Mouse (Mus musculus): ENCODE data around the gene Mthfr. TPM values are rescaled to one million over a fixed set of nuclear protein-coding genes. Genes with fewer than 3 reads are reported as not detected.
"Not testable (repeated sequence)": the region's sequence is repeated elsewhere in the genome, so short reads cannot be mapped to it uniquely, and the experiment has no call there.

The Mthfr gene
- polyA plus RNA-seq, 1 experiment from 2014 or later: 8.2 TPM

DNA sequence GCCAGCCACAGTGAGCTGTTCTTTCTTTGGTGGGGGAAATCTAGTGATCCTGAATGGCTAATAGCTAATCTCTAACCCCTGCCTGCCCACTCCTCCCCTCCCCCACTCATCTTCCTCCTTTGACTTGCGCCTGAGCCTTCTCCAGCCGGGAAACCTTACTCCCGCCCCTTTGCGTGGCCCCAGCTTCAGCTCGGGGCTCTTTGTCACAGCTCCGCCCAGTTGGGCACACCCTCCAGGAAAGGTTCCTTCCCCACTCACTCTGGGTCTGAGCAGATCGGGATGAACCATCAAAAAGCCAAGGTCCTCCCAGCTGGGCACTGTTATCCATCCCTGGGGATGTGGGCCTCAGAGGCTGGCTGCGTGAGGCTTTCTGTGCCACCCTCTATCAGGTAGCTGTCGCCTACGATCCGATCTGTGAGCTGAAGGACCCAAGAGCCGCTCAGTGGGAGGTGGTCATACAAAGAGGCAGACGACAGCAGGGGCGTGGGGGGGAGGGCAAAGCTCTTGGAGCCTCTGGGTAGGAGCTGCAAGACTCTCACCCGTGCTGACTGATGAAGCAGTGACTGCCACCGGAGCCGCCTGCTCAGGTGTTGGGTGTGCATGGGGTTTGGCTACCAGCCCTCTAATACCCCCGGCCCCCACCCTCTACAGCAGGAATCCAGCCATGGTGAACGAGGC is 2.2 kb downstream of the Mthfr start:
- H3K36me3 ChIP-seq (ENCODE audit: control insufficient read depth, insufficient read depth, low read length): peaks cover 9% of the 10 kb centered on the region
- no peaks in the 10 kb centered on the region for H3K9me3 ChIP-seq (ENCODE audit: control insufficient read depth, low read length)
- H3K4me2 ChIP-seq (replicated peaks; ENCODE audit: low read depth): peak overlapping the region; percentile 95
- peak overlapping the region; percentile 82 for H3K27ac ChIP-seq (replicated peaks)
- 1% methylated on average over 19 of the region's 19 CpGs for WGBS
- TF ChIP-seq CTCF (IDR thresholded peaks at IDR 0.05; ENCODE audit: low read depth) (no peak), EP300 (optimal IDR thresholded peaks at IDR 0.05) (no peak)
- ATAC-seq (ENCODE audit: low FRiP score, low TSS enrichment): peak; percentile 41
- peak overlapping the region; percentile 40 for H3K4me3 ChIP-seq (ENCODE audit: low read depth, low read length)
- H3K9ac ChIP-seq (ENCODE audit: low read length): peak overlapping the region; percentile 54
- DNase-seq (ENCODE audit: low spot score): peak; percentile 87
- H3K27me3 ChIP-seq (ENCODE audit: control insufficient read depth, insufficient read depth, low read length): no peaks in the 10 kb centered on the region
- peaks cover 7% of the 10 kb centered on the region for H3K4me1 ChIP-seq (replicated peaks; ENCODE audit: control insufficient read depth, insufficient read depth)

DNA sequence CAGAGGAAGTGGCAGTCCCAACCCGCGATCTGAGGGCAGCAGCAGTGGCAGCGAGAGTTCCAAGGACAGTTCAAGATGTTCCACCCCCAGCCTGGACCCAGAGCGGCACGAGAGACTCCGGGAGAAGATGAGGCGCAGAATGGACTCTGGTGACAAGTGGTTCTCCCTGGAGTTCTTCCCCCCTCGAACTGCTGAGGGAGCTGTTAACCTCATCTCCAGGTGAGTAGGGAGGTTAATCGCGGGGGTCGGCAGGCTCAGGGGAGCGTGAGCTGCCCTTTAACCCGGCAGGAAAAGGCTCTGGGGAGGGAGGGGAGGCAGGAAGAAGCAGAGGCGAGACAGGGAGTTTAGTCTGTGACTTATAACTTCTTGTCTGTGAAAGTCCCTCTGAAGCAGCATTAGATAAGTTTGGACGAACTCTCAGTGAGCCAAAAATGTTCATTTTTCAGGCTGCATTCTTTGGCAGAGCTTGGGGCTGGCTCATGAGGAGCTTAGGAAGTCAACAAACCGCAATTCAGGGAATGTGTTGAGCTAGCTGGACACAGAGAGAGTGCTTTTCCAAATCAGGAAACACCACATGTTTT is 2.8 kb downstream of the Mthfr start:
- ATAC-seq (ENCODE audit: low FRiP score, low TSS enrichment): no peak
- H3K27ac ChIP-seq (replicated peaks): peak overlapping the region; percentile 82
- peaks cover 9% of the 10 kb centered on the region for H3K36me3 ChIP-seq (ENCODE audit: control insufficient read depth, insufficient read depth, low read length)
- peak overlapping the region; percentile 54 for H3K9ac ChIP-seq (ENCODE audit: low read length)
- H3K4me3 ChIP-seq (ENCODE audit: low read depth, low read length): peak overlapping the region; percentile 40
- H3K4me1 ChIP-seq (replicated peaks; ENCODE audit: control insufficient read depth, insufficient read depth): peaks cover 7% of the 10 kb centered on the region
- DNase-seq (ENCODE audit: low spot score): peak; percentile 30
- no peaks in the 10 kb centered on the region for H3K27me3 ChIP-seq (ENCODE audit: control insufficient read depth, insufficient read depth, low read length)
- TF ChIP-seq CTCF (IDR thresholded peaks at IDR 0.05; ENCODE audit: low read depth): no peak
- TF ChIP-seq EP300 (optimal IDR thresholded peaks at IDR 0.05): no peak
- H3K9me3 ChIP-seq (ENCODE audit: control insufficient read depth, low read length): no peaks in the 10 kb centered on the region
- 7% methylated on average over 16 of the region's 16 CpGs for WGBS
- peak overlapping the region; percentile 95 for H3K4me2 ChIP-seq (replicated peaks; ENCODE audit: low read depth)

DNA sequence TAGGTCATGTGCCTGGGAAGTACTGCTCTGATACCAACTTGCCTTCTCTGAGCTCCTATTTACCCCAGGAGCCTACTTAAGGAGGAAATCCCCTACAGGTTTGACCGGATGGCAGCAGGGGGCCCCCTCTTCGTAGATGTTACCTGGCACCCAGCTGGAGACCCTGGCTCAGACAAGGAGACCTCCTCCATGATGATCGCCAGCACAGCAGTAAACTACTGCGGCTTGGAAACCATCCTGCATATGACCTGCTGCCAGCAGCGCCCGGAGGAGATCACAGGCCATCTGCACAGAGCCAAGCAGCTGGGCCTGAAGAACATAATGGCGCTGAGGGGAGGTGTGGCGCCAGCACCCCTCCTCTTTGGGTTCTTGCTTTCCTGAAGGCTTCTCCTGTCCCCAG is 4.5 kb downstream of the Mthfr start:
- not testable (repeated sequence) for H3K4me1 ChIP-seq (replicated peaks; ENCODE audit: control insufficient read depth, insufficient read depth); H3K27me3 ChIP-seq (ENCODE audit: control insufficient read depth, insufficient read depth, low read length); DNase-seq (ENCODE audit: low spot score); H3K9me3 ChIP-seq (ENCODE audit: control insufficient read depth, low read length); H3K4me2 ChIP-seq (replicated peaks; ENCODE audit: low read depth); H3K27ac ChIP-seq (replicated peaks); ATAC-seq (ENCODE audit: low FRiP score, low TSS enrichment); H3K4me3 ChIP-seq (ENCODE audit: low read depth, low read length); H3K9ac ChIP-seq (ENCODE audit: low read length)
- whole genome bisulfite sequencing: 83% methylated on average over 6 of the region's 8 CpGs
- H3K36me3 ChIP-seq (ENCODE audit: control insufficient read depth, insufficient read depth, low read length): peaks cover 14% of the 10 kb centered on the region

DNA sequence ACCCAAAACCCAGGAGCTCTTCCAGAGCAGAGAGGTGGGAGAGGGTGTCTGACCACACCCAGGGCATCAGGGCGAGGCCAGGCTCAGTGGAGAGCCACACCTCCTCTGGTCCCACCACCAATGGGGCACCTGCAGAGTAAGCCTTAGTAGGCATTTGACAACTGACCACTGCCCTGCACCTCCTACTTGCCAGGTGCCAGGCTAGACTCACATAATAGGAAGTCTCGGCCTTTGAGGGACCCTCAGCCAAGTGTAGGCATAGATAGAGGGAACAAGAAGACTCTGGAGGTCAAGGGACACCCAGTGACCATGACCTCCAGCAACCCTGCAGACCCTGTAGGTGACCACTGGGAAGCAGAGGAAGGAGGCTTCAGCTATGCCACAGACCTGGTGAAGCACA is 5.2 kb downstream of the Mthfr start:
- Histone ChIP-seq H3K9ac (ENCODE audit: low read length) (no peak overlapping the region), H3K27ac (replicated peaks) (no peak overlapping the region), H3K9me3 (ENCODE audit: control insufficient read depth, low read length) (no peaks in the 10 kb centered on the region), H3K4me2 (replicated peaks; ENCODE audit: low read depth) (no peak overlapping the region), H3K36me3 (ENCODE audit: control insufficient read depth, insufficient read depth, low read length) (peaks cover 16% of the 10 kb centered on the region), H3K27me3 (ENCODE audit: control insufficient read depth, insufficient read depth, low read length) (no peaks in the 10 kb centered on the region), H3K4me1 (replicated peaks; ENCODE audit: control insufficient read depth, insufficient read depth) (peaks cover 7% of the 10 kb centered on the region), H3K4me3 (ENCODE audit: low read depth, low read length) (no peak overlapping the region)
- TF ChIP-seq CTCF (IDR thresholded peaks at IDR 0.05; ENCODE audit: low read depth) (no peak), EP300 (optimal IDR thresholded peaks at IDR 0.05) (no peak)
- DNase-seq (ENCODE audit: low spot score) (no peak), ATAC-seq (ENCODE audit: low FRiP score, low TSS enrichment) (no peak)
- 85% methylated on average over 2 of the region's 2 CpGs for WGBS

DNA sequence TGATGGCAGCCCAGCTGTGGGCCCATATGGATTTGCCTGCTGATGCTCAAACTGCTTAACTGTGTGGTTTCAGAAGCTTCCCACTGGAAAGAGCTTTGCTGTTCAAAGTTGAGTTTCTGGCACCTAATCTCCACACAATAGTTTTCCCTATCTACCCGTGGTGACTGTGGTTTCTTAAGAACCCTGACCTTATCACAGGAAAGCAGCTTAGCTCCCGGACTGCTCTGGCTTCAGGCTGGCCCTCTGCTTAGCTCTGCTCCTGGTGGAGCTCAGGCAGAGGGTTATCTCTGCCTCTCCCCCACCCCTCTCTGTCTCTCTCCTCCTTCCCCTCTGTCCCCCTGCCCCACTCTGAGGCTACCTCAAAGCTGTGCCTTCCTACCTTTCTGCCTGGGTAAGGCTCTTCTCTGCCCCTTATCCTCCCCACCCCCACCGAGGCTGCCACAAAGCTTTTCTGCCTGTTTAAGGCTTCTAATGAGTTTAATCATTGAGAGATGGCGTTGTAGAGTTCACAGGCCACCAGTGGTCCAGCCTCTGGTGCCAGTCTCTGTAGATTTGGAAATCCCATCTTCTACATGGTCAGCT is 7.7 kb downstream of the Mthfr start:
- ATAC-seq (ENCODE audit: low FRiP score, low TSS enrichment): 0 out of 2 replicates have a peak, but pooled peaks have one; percentile 30
- Histone ChIP-seq H3K4me2 (replicated peaks; ENCODE audit: low read depth) (no peak overlapping the region), H3K9ac (ENCODE audit: low read length) (no peak overlapping the region), H3K27ac (replicated peaks) (0 out of 2 replicates have a peak overlapping the region, but pooled peaks have one; percentile 24), H3K36me3 (ENCODE audit: control insufficient read depth, insufficient read depth, low read length) (peaks cover 27% of the 10 kb centered on the region), H3K27me3 (ENCODE audit: control insufficient read depth, insufficient read depth, low read length) (no peaks in the 10 kb centered on the region), H3K4me1 (replicated peaks; ENCODE audit: control insufficient read depth, insufficient read depth) (no peaks in the 10 kb centered on the region; the same call in 1 of the 2 replicates), H3K4me3 (ENCODE audit: low read depth, low read length) (no peak overlapping the region), H3K9me3 (ENCODE audit: control insufficient read depth, low read length) (no peaks in the 10 kb centered on the region)
- DNase-seq (ENCODE audit: low spot score): peak; percentile 38
- TF ChIP-seq CTCF (IDR thresholded peaks at IDR 0.05; ENCODE audit: low read depth): no peak
- TF ChIP-seq EP300 (optimal IDR thresholded peaks at IDR 0.05): no peak
- 48% methylated on average over 4 of the region's 4 CpGs for WGBS

DNA sequence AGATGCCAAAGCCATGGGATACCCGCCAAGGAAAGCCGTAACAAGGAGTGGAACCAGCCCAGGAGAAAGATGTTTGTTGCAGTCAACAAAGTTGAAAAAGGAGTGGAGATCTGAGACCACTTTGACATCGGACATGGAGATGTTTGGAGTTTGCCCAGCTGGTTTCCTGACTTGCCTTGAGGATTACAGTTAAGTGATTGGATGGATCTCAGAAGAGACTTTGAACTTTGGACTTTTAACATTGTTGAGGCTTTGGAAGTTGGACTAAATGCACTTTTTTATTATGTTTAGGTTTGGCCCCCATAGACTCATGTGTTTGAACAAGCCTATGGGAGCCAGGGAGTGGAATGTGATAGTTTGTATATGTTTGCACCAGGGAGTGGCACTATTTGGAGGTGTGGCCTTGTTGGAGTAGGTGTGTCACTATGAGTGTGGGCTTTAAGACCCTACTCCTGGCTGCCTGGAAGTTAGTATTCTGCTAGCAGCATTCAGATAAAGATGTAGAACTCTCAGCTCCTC is 11.6 kb downstream of the Mthfr start:
- ATAC-seq (ENCODE audit: low FRiP score, low TSS enrichment): not testable (repeated sequence)

More for the DNA sequence above, 11.6 kb downstream of the Mthfr start:
- H3K9ac ChIP-seq (ENCODE audit: low read length); H3K9me3 ChIP-seq (ENCODE audit: control insufficient read depth, low read length); H3K4me2 ChIP-seq (replicated peaks; ENCODE audit: low read depth); H3K4me3 ChIP-seq (ENCODE audit: low read depth, low read length); H3K27ac ChIP-seq (replicated peaks); H3K4me1 ChIP-seq (replicated peaks; ENCODE audit: control insufficient read depth, insufficient read depth); H3K27me3 ChIP-seq (ENCODE audit: control insufficient read depth, insufficient read depth, low read length): not testable (repeated sequence)
- 76% methylated on average over 3 of the region's 3 CpGs for WGBS
- peaks cover 38% of the 10 kb centered on the region for H3K36me3 ChIP-seq (ENCODE audit: control insufficient read depth, insufficient read depth, low read length)
- peak; percentile 12 for DNase-seq (ENCODE audit: low spot score)

All from stomach, postnatal 0 days (tissue).